Mouse (Mus musculus) heart, embryonic 15.5 days (tissue): ENCODE data around the gene Nr2e3. TPM values are rescaled to one million over a fixed set of nuclear protein-coding genes. Genes with fewer than 3 reads are reported as not detected.

Source experiments
- ATAC-seq: fragments of 200-750 bp; cut with Nextera tagmentation; replicated peaks from 2 replicates; pipeline ENCODE4 v1.8.0; 2017; ENCODE audit warnings: low read depth, moderate TSS enrichment; ENCODE audit not compliant: insufficient number of reproducible peaks, insufficient read depth, low FRiP score
- H3K27ac ChIP-seq: fragments of 300-500 bp; sonication (generic); 2 replicates; pipeline ENCODE4 v1.5.1; 2015; ENCODE audit warnings: mild to moderate bottlenecking, inconsistent platforms
- H3K27me3 ChIP-seq: fragments of 300-500 bp; sonication (generic); 2 replicates; pipeline ENCODE4 v1.6.1; 2015; ENCODE audit warnings: inconsistent platforms
- H3K36me3 ChIP-seq: fragments of 300-500 bp; sonication (generic); 2 replicates; pipeline ENCODE4 v1.6.1; 2015; ENCODE audit warnings: mild to moderate bottlenecking, inconsistent platforms
- H3K4me1 ChIP-seq: fragments of 300-500 bp; sonication (generic); replicated peaks from 2 replicates; pipeline ENCODE4 v1.6.1; 2015; ENCODE audit warnings: inconsistent platforms
- H3K4me2 ChIP-seq: fragments of 300-500 bp; sonication (generic); 2 replicates; pipeline ENCODE4 v1.6.1; 2015; ENCODE audit warnings: inconsistent platforms, mild to moderate bottlenecking, moderate library complexity
- H3K4me3 ChIP-seq: fragments of 300-500 bp; sonication (generic); 2 replicates; pipeline ENCODE4 v1.5.1; 2015; ENCODE audit warnings: mild to moderate bottlenecking, inconsistent platforms
- H3K9ac ChIP-seq: fragments of 300-500 bp; sonication (generic); 2 replicates; pipeline ENCODE4 v1.6.1; 2015; ENCODE audit warnings: mild to moderate bottlenecking, inconsistent platforms
- H3K9me3 ChIP-seq: fragments of 300-500 bp; sonication (generic); replicated peaks from 2 replicates; pipeline ENCODE4 v1.6.1; 2016; ENCODE audit warnings: inconsistent platforms
- WGBS: fragments of 180-500 bp; shearing (Covaris S2); methylation state at CpG from one replicate; pipeline ENCODE4 v1.1.7; 2015; ENCODE audit warnings: mixed read lengths; 5-methylcytosine and 5-hydroxymethylcytosine counted together
- polyA plus RNA-seq: library from polyadenylated mRNA; unstranded; fragments of >200 nt; fragmentation: Nextera tagmentation; extraction: Ambion mirVana; gene quantifications from 2 replicates; pipeline ENCODE4 v1.2.1, GENCODE M21; 2015

The Nr2e3 gene
- 0.09 TPM in 1 of 2 replicates, not detected in the other for polyA plus RNA-seq

GRCm38 (mm10) chr9:59960559-59960958 lies at the start of gene Nr2e3:
Nr2e3 (minus strand) TSS chr9:59960659.
- Histone ChIP-seq H3K27me3 (no peaks in the 10 kb centered on the region), H3K9ac (no peak within 1 kb of the TSS), H3K36me3 (no peaks in the 10 kb centered on the region), H3K4me2 (no peak within 1 kb of the TSS), H3K4me1 (peaks cover 21% of the 10 kb centered on the region), H3K27ac (no peak within 1 kb of the TSS), H3K4me3 (no peak within 1 kb of the TSS), H3K9me3 (no peaks in the 10 kb centered on the region)
- WGBS, result 86% methylated on average over 10 of the region's 10 CpGs
- ATAC-seq, result no peak

GRCm38 (mm10) chr9:60008936-60009335 lies 48.5 kb upstream of the Nr2e3 start:
- WGBS, result 36% methylated on average over 7 of the region's 7 CpGs
- ATAC-seq, result no peak

GRCm38 (mm10) chr9:60002323-60002722 lies 41.9 kb upstream of the Nr2e3 start:
- no peak overlapping the region for H3K9ac ChIP-seq
- 83% methylated on average over 8 of the region's 8 CpGs for WGBS
- H3K36me3 ChIP-seq, result no peaks in the 10 kb centered on the region
- no peaks in the 10 kb centered on the region for H3K9me3 ChIP-seq
- H3K4me1 ChIP-seq, result no peaks in the 10 kb centered on the region
- H3K4me3 ChIP-seq, result no peak overlapping the region
- H3K27me3 ChIP-seq, result no peaks in the 10 kb centered on the region
- ATAC-seq, result no peak
- no peak overlapping the region for H3K27ac ChIP-seq
- no peak overlapping the region for H3K4me2 ChIP-seq

More at GRCm38 (mm10) chr9:60008936-60009335, 48.5 kb upstream of the Nr2e3 start:
- peaks cover 8% of the 10 kb centered on the region for H3K4me1 ChIP-seq
- H3K4me2 ChIP-seq, result no peak overlapping the region
- H3K36me3 ChIP-seq, result no peaks in the 10 kb centered on the region
- no peaks in the 10 kb centered on the region for H3K9me3 ChIP-seq
- H3K27me3 ChIP-seq, result no peaks in the 10 kb centered on the region
- no peak overlapping the region for H3K27ac ChIP-seq
- no peak overlapping the region for H3K4me3 ChIP-seq
- no peak overlapping the region for H3K9ac ChIP-seq

GRCm38 (mm10) chr9:60001444-60001843 lies 41.0 kb upstream of the Nr2e3 start:
- no peaks in the 10 kb centered on the region for H3K4me1 ChIP-seq
- H3K4me2 ChIP-seq, result no peak overlapping the region
- H3K27ac ChIP-seq, result no peak overlapping the region
- H3K4me3 ChIP-seq, result no peak overlapping the region
- no peaks in the 10 kb centered on the region for H3K27me3 ChIP-seq
- H3K9ac ChIP-seq, result no peak overlapping the region
- no peaks in the 10 kb centered on the region for H3K36me3 ChIP-seq
- ATAC-seq, result no peak
- WGBS, result 81% methylated on average over 3 of the region's 3 CpGs
- no peaks in the 10 kb centered on the region for H3K9me3 ChIP-seq

- Histone ChIP-seq H3K27ac (no peak overlapping the region), H3K27me3 (no peaks in the 10 kb centered on the region), H3K4me2 (no peak overlapping the region), H3K4me1 (no peaks in the 10 kb centered on the region), H3K9ac (no peak overlapping the region), H3K9me3 (no peaks in the 10 kb centered on the region), H3K36me3 (no peaks in the 10 kb centered on the region), H3K4me3 (no peak overlapping the region)
- no peak for ATAC-seq
- 78% methylated on average over 4 of the region's 4 CpGs for WGBS
These were observed 37.3 kb upstream of the Nr2e3 start for GRCm38 (mm10) chr9:59997725-59998124.

- Histone ChIP-seq H3K27me3 (no peaks in the 10 kb centered on the region), H3K27ac (no peak overlapping the region), H3K9me3 (no peaks in the 10 kb centered on the region), H3K36me3 (no peaks in the 10 kb centered on the region), H3K9ac (no peak overlapping the region), H3K4me3 (no peak overlapping the region), H3K4me2 (no peak overlapping the region), H3K4me1 (no peaks in the 10 kb centered on the region)
- 64% methylated on average over 5 of the region's 5 CpGs for WGBS
- no peak for ATAC-seq
These were observed 30.9 kb upstream of the Nr2e3 start for GRCm38 (mm10) chr9:59991407-59991806.

GRCm38 (mm10) chr9:59989864-59990263 lies 29.4 kb upstream of the Nr2e3 start:
- H3K27ac ChIP-seq, result no peak overlapping the region
- H3K27me3 ChIP-seq, result no peaks in the 10 kb centered on the region
- ATAC-seq, result no peak
- H3K9me3 ChIP-seq, result no peaks in the 10 kb centered on the region
- no peaks in the 10 kb centered on the region for H3K36me3 ChIP-seq
- no peak overlapping the region for H3K4me3 ChIP-seq
- H3K9ac ChIP-seq, result no peak overlapping the region
- no peak overlapping the region for H3K4me2 ChIP-seq
- no peaks in the 10 kb centered on the region for H3K4me1 ChIP-seq
- 0% methylated on average over 1 of the region's 1 CpGs for WGBS

GRCm38 (mm10) chr9:59985900-59986572 lies 25.6 kb upstream of the Nr2e3 start:
- H3K36me3 ChIP-seq, result no peaks in the 10 kb centered on the region
- no peak overlapping the region for H3K9ac ChIP-seq
- no peaks in the 10 kb centered on the region for H3K9me3 ChIP-seq
- no peaks in the 10 kb centered on the region for H3K27me3 ChIP-seq
- H3K27ac ChIP-seq, result no peak overlapping the region
- no peak for ATAC-seq
- no peaks in the 10 kb centered on the region for H3K4me1 ChIP-seq
- H3K4me3 ChIP-seq, result no peak overlapping the region
- 74% methylated on average over 3 of the region's 3 CpGs for WGBS
- no peak overlapping the region for H3K4me2 ChIP-seq

- Histone ChIP-seq H3K4me1 (no peaks in the 10 kb centered on the region), H3K27ac (no peak overlapping the region), H3K9ac (no peak overlapping the region), H3K4me3 (no peak overlapping the region), H3K9me3 (no peaks in the 10 kb centered on the region), H3K36me3 (no peaks in the 10 kb centered on the region), H3K4me2 (no peak overlapping the region), H3K27me3 (no peaks in the 10 kb centered on the region)
- no peak for ATAC-seq
- 74% methylated on average over 2 of the region's 2 CpGs for WGBS
These were observed 20.7 kb upstream of the Nr2e3 start for GRCm38 (mm10) chr9:59981116-59981515.

GRCm38 (mm10) chr9:59971263-59971662 lies 10.8 kb upstream of the Nr2e3 start:
- H3K36me3 ChIP-seq, result no peaks in the 10 kb centered on the region
- no peak overlapping the region for H3K9ac ChIP-seq
- no peak overlapping the region for H3K4me2 ChIP-seq
- H3K27me3 ChIP-seq, result no peaks in the 10 kb centered on the region
- no peaks in the 10 kb centered on the region for H3K9me3 ChIP-seq
- H3K4me3 ChIP-seq, result no peak overlapping the region
- H3K27ac ChIP-seq, result no peak overlapping the region
- H3K4me1 ChIP-seq, result peaks cover 5% of the 10 kb centered on the region; the same call in 1 of the 2 replicates
- ATAC-seq, result no peak
- 51% methylated on average over 4 of the region's 4 CpGs for WGBS

GRCm38 (mm10) chr9:59969383-59969782 lies 8.9 kb upstream of the Nr2e3 start:
- no peaks in the 10 kb centered on the region for H3K36me3 ChIP-seq
- H3K9ac ChIP-seq, result no peak overlapping the region
- no peak for ATAC-seq
- H3K4me2 ChIP-seq, result no peak overlapping the region
- H3K27ac ChIP-seq, result no peak overlapping the region
- H3K4me3 ChIP-seq, result no peak overlapping the region
- H3K9me3 ChIP-seq, result no peaks in the 10 kb centered on the region
- peaks cover 16% of the 10 kb centered on the region for H3K4me1 ChIP-seq
- no peaks in the 10 kb centered on the region for H3K27me3 ChIP-seq
- WGBS, result 23% methylated on average over 6 of the region's 6 CpGs

- no peaks in the 10 kb centered on the region for H3K36me3 ChIP-seq
- H3K4me1 ChIP-seq, result peaks cover 13% of the 10 kb centered on the region
- H3K9me3 ChIP-seq, result no peaks in the 10 kb centered on the region
- no peak overlapping the region for H3K27ac ChIP-seq
- H3K4me3 ChIP-seq, result no peak overlapping the region
- no peak for ATAC-seq
- H3K27me3 ChIP-seq, result no peaks in the 10 kb centered on the region
- no peak overlapping the region for H3K9ac ChIP-seq
- 50% methylated on average over 10 of the region's 10 CpGs for WGBS
- no peak overlapping the region for H3K4me2 ChIP-seq
These were observed 4.6 kb upstream of the Nr2e3 start for GRCm38 (mm10) chr9:59965046-59965445.
